23 mouse cellular contexts compared by ENCODE assay signal in genomic region chr19:36204965-36205718, GRCm38 (mm10).
"Had no signal": no experiment of that assay in that cellular context is flagged by ENCODE, and none has a peak within 500 bp of the region (broad histone marks: within the 10 kb centered on the region; RNA-seq: fewer than 3 reads in every experiment).

No protein-coding gene starts in this region.

- H3K27me3 ChIP-seq: heart, embryonic 13.5 days; heart, embryonic 15.5 days; hindbrain, embryonic 13.5 days; hindbrain, embryonic 15.5 days; kidney, embryonic 15.5 days; limb, embryonic 12.5 days; liver, embryonic 13.5 days; liver, embryonic 15.5 days had no signal

- ATAC-seq: hindbrain, postnatal 0 days; intestine, embryonic 16.5 days had no signal

- H3K36me3 ChIP-seq: heart, embryonic 13.5 days; heart, embryonic 15.5 days; hindbrain, embryonic 13.5 days; hindbrain, embryonic 15.5 days; kidney, embryonic 15.5 days; limb, embryonic 10.5 days; limb, embryonic 12.5 days; liver, embryonic 13.5 days; liver, embryonic 15.5 days had no signal

- DNase-seq: gastrocnemius, postnatal 14 days; gastrocnemius, postnatal 36 days; heart, adult 2 months; heart, postnatal 10 days; heart, postnatal 36 days; kidney, adult 11 months; kidney, adult 2 months; kidney, adult 9 months; kidney, postnatal 14 days; kidney, postnatal 36 days; layer of hippocampus, adult 9-11 months; liver; liver, embryonic 13.5 days had no signal
